Mouse (Mus musculus) stomach, postnatal 0 days (tissue): ENCODE measurements at regions not wholly inside any gene's neighbourhood (a gene's known extent, or its start where the extent isn't known, plus 50 kb on each side); places are given as distances from the start of the nearest gene placed in this dataset.

ENCODE experiments used
- CTCF ChIP-seq: IDR thresholded peaks from 2 replicates; pipeline ENCODE4 v1.5.1; 2016; ENCODE audit warnings: antibody characterized with exemption, low read depth, mild to moderate bottlenecking, moderate library complexity
- EP300 ChIP-seq: optimal IDR thresholded peaks from 2 replicates; pipeline ENCODE3; 2016; ENCODE audit warnings: antibody characterized with exemption

DNA sequence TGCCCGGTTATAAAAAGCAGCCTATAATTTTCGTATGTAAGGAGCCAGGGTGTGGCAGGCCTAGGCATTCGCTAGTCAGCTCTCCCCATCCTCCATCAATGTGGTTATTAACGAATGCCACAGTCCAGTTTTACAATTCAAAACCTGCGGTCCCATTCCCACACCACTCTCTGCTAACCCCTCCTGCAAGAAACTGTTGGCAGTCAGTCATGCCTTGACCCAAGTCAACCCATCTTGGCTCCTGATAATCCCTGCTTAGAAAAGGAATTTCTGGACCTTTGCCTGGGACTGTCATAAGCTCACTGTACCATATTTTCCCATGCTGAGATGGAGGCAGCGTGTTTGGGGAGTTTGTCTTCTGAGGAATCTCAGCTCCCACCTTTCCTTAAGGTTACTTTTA is 68.4 kb downstream of the Lao1 start:
- TF ChIP-seq CTCF (no peak), EP300 (no peak)
